Mouse (Mus musculus) lung, embryonic 14.5 days (tissue): ENCODE measurements around the gene Myl4. TPM values are rescaled to one million over a fixed set of nuclear protein-coding genes. Genes with fewer than 3 reads are reported as not detected.
A peak's percentile ranks its signal among the peaks of the same experiment; 100 is the strongest.

Source experiments
- ATAC-seq: fragments of 200-750 bp; cut with Nextera tagmentation; 2 replicates; pipeline ENCODE4 v1.8.0; 2017; ENCODE audit warnings: mild to moderate bottlenecking, moderate TSS enrichment, moderate library complexity; ENCODE audit not compliant: insufficient read depth
- DNase-seq: peaks from one replicate; pipeline ENCODE4 v3.0.0-alpha.2; 2015
- H3K27ac ChIP-seq: fragments of 300-500 bp; sonication (generic); 2 replicates; pipeline ENCODE4 v1.5.1; 2014; ENCODE audit warnings: low read depth, mild to moderate bottlenecking, moderate library complexity
- H3K27me3 ChIP-seq: fragments of 300-500 bp; sonication (generic); 2 replicates; pipeline ENCODE4 v1.6.1; 2014; ENCODE audit warnings: low read length, control low read depth; ENCODE audit not compliant: insufficient read depth
- H3K36me3 ChIP-seq: fragments of 300-500 bp; sonication (generic); 2 replicates; pipeline ENCODE4 v1.6.1; 2014; ENCODE audit warnings: control low read depth; ENCODE audit not compliant: insufficient read depth
- H3K4me1 ChIP-seq: fragments of 300-500 bp; sonication (generic); 2 replicates; pipeline ENCODE4 v1.6.1; 2014; ENCODE audit warnings: antibody characterized with exemption, control low read depth; ENCODE audit not compliant: insufficient read depth
- H3K4me2 ChIP-seq: fragments of 300-500 bp; sonication (generic); 2 replicates; pipeline ENCODE4 v1.6.1; 2014; ENCODE audit warnings: mild to moderate bottlenecking
- H3K4me3 ChIP-seq: fragments of 300-500 bp; sonication (generic); 2 replicates; pipeline ENCODE4 v1.5.1; 2014; ENCODE audit warnings: low read depth, low read length
- H3K9ac ChIP-seq: fragments of 300-500 bp; sonication (generic); 2 replicates; pipeline ENCODE4 v1.6.1; 2014
- H3K9me3 ChIP-seq: fragments of 300-500 bp; sonication (generic); 2 replicates; pipeline ENCODE4 v1.6.1; 2016; ENCODE audit warnings: low read depth, low read length, control low read depth
- CTCF ChIP-seq: IDR thresholded peaks from 2 replicates; pipeline ENCODE4 v1.5.1; 2016; ENCODE audit warnings: antibody characterized with exemption, low read depth
- WGBS: fragments of 180-500 bp; shearing (Covaris S2); extraction: QIAGEN DNeasy Blood & Tissue Kit; methylation state at CpG from one replicate; pipeline ENCODE4 v1.1.7; 2014; 5-methylcytosine and 5-hydroxymethylcytosine counted together
- polyA plus RNA-seq: library from polyadenylated mRNA; unstranded; fragments of >200 nt; fragmentation: Nextera tagmentation; extraction: Ambion mirVana; gene quantifications from 2 replicates; pipeline ENCODE4 v1.2.1, GENCODE M21; 2014

The Myl4 gene
- 9.8 and 52.1 TPM in 2 replicates for polyA plus RNA-seq

DNA sequence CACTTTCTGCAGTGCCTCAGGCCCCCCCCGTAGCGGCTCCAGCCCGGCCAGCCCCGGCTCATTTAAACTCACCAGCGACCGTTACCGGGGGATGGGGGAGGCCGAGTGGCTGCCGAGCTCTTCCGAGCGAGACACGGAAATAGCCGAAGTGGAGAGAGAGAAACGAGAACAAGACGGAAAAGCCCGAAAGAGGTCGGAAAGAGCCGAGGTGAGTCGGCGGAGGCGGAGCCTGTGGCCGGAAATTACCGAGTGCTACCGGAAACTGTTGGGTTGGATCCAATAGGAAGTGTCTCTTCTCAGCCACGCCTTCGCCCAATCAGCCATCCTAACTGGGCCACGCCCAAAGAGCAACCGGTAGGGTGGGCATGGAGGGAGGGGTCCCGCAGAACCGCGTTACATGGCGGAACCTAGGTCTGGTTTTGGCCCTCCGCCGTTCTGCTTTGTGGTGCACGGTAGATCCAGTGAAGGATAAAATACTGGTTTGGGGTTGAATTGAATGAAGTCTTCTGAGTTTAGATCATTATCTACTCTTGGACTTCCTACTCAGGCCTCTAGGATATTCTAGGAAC lies at the start of gene Myl4, which contains the start of gene Cdc27:
TSS of gene Myl4 (plus strand) at position 258 of the 569 bp plus-strand sequence.
TSS of gene Cdc27 (minus strand) at position 215 of the 569 bp plus-strand sequence.
- Histone ChIP-seq H3K4me1 (no peaks in the 10 kb centered on the region), H3K9me3 (no peaks in the 10 kb centered on the region), H3K27ac (peak within 1 kb of the TSS; percentile 91), H3K9ac (peak within 1 kb of the TSS; percentile 99), H3K36me3 (peaks cover 6% of the 10 kb centered on the region; the same call in 1 of the 2 replicates), H3K4me2 (peak within 1 kb of the TSS; percentile 81), H3K4me3 (peak within 1 kb of the TSS; percentile 86), H3K27me3 (no peaks in the 10 kb centered on the region)
- no peak for TF ChIP-seq CTCF
- WGBS, result under 1% methylated on average over 35 of the region's 35 CpGs
- peak; percentile 96 for ATAC-seq
- peak; percentile 100 for DNase-seq

DNA sequence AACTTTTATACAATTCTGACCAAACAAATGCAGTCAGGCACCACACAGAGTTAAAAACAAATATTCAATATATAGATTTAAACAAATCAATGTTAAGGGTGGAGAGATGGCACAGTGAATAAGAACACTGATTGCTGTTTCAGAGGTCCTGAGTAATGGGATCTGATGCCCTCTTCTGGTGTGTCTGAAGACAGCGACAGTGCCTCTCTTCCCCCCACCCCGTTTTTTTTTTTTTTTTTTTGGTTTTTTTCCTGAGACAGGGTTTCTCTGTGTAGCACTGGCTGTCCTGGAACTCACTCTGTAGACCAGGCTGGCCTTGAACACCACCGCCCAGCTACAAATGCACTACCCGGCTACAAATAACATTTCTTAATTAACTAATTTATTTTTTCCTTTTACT lies 42.0 kb upstream of the Myl4 start:
- WGBS, result 79% methylated on average over 4 of the region's 4 CpGs
- H3K4me1 ChIP-seq, result no peaks in the 10 kb centered on the region
- no peak for DNase-seq
- H3K27ac ChIP-seq, result no peak overlapping the region
- H3K27me3 ChIP-seq, result no peaks in the 10 kb centered on the region
- no peaks in the 10 kb centered on the region for H3K9me3 ChIP-seq
- no peak for TF ChIP-seq CTCF
- no peak for ATAC-seq
- no peak overlapping the region for H3K4me3 ChIP-seq
- peaks cover 88% of the 10 kb centered on the region for H3K36me3 ChIP-seq
- no peak overlapping the region for H3K9ac ChIP-seq
- no peak overlapping the region for H3K4me2 ChIP-seq

DNA sequence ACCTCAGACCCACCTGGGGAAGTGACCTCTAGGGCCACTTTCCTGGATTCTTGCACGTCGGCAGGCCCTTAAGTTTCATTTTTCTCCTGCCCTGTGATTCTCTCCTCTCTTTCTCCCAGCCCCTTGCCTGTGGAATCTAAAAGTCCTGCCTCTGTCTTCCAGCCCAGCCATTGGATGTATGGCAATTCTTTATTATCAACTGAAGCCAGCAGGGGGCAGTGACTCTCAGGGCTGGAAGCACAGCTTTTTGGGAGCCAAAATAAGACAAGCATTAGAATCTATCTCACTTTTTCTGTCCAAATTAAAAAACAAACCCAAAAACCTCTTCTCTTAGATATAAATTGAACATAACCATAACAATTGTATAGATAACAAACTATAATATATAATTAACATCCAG lies 39.9 kb upstream of the Myl4 start:
- Histone ChIP-seq H3K27me3 (no peaks in the 10 kb centered on the region), H3K9me3 (no peaks in the 10 kb centered on the region), H3K4me1 (no peaks in the 10 kb centered on the region), H3K9ac (no peak overlapping the region), H3K4me3 (no peak overlapping the region), H3K4me2 (no peak overlapping the region), H3K27ac (no peak overlapping the region), H3K36me3 (peaks cover 90% of the 10 kb centered on the region)
- peak; percentile 67 for TF ChIP-seq CTCF
- 81% methylated on average over 2 of the region's 2 CpGs for WGBS
- ATAC-seq, result no peak
- DNase-seq, result peak; percentile 77

DNA sequence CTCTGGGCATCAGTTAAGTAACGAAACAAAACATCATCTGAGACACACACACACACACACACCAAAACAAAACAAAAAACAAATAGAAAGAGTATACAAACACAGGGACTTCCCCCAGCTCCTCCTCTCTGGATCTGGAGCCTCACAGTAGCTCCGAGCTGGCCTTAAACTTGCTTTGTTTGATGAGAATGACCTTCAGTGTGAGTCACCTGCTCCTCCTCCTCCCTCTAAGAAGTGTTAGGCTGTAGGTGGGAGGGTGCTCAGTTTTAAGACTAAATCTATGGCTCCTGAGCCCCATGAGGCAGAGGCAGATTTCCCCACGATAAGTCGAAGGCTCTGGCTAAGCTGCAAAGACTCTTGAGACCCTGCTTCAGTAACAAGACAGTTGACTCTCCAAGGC lies 38.0 kb upstream of the Myl4 start:
- H3K9me3 ChIP-seq, result no peaks in the 10 kb centered on the region
- H3K4me2 ChIP-seq, result no peak overlapping the region
- DNase-seq, result no peak
- no peak overlapping the region for H3K4me3 ChIP-seq
- TF ChIP-seq CTCF, result no peak
- no peak for ATAC-seq
- WGBS, result 88% methylated on average over 4 of the region's 4 CpGs
- no peak overlapping the region for H3K9ac ChIP-seq
- no peaks in the 10 kb centered on the region for H3K27me3 ChIP-seq
- H3K4me1 ChIP-seq, result no peaks in the 10 kb centered on the region
- H3K27ac ChIP-seq, result no peak overlapping the region
- peaks cover 92% of the 10 kb centered on the region for H3K36me3 ChIP-seq

DNA sequence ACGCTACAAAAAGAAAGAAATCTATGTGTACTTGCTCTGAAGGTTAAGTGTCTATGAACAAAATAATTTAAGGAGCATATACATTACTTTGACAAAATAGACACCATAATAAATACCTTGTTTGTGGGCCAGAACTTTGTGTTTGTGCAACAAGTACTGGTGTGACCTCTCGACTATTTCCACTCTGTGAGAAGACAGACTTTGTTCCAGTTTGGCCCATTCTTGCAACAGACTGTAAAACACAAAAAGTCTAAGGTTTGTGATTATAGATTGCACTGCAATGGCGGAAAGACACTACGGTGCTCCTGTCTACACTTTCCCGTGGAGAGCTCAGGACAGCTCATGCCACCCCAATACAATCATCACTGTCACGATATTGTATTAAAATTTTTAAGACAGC lies 24.5 kb upstream of the Myl4 start:
- Histone ChIP-seq H3K4me1 (no peaks in the 10 kb centered on the region), H3K9me3 (no peaks in the 10 kb centered on the region), H3K36me3 (peaks cover 82% of the 10 kb centered on the region), H3K4me3 (no peak overlapping the region), H3K4me2 (no peak overlapping the region), H3K9ac (no peak overlapping the region), H3K27me3 (no peaks in the 10 kb centered on the region), H3K27ac (no peak overlapping the region)
- TF ChIP-seq CTCF, result no peak
- ATAC-seq (no peak), DNase-seq (no peak)
- 93% methylated on average over 6 of the region's 6 CpGs for WGBS

DNA sequence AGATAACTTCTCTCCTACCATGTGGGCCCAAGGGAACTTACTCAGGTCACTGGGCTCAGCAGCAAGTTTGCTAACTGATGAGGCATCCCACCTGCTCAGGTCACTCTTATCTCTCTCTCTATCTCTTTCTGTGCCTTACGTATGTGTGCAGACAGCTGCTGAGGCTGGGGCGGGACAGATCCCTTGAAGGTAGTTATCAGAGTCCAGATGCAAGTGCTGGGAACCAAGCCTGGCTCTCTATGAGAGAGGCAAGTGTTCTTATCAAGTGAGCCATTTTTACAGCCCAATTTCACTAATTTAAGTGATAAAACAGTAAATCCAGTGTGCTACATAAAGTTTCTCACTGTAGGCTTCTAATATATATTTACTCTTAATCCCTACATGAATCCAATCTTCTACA lies 13.6 kb upstream of the Myl4 start:
- 74% methylated on average over 2 of the region's 2 CpGs for WGBS
- no peak for ATAC-seq
- DNase-seq, result no peak
- Histone ChIP-seq H3K4me2 (no peak overlapping the region), H3K36me3 (peaks cover 45% of the 10 kb centered on the region), H3K9me3 (no peaks in the 10 kb centered on the region), H3K9ac (no peak overlapping the region), H3K27me3 (no peaks in the 10 kb centered on the region), H3K4me3 (no peak overlapping the region), H3K4me1 (no peaks in the 10 kb centered on the region), H3K27ac (no peak overlapping the region)
- no peak for TF ChIP-seq CTCF

DNA sequence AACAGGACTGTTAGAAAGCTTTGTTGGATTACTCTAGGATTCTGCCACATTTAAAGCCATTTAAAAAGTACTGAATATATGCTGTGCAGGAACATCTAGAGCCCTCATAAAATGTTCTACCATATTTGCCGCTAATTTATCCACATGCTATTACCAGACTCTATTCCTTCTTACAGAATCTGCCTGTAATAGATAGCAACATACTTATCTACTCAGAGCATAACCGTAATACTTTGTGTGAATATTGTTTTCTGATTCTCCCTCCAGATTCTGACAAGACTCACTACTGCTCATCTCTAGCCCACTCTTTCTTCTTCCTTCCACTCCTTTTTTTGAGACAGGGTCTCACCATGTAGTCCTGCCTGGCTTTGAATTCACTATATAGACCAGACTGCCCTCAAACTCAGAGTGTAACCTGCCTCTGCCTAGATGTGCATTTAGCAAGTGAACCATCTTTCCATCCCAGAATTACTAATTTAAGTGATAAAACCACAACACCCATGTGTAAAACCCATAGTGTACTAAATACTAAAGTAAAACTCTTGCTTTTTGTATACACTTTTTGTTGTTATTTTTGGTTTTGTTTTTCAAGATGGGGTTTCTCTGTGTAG lies 12.4 kb upstream of the Myl4 start:
- no peak for ATAC-seq
- no peaks in the 10 kb centered on the region for H3K9me3 ChIP-seq
- no peak for DNase-seq
- H3K27ac ChIP-seq, result no peak overlapping the region
- TF ChIP-seq CTCF, result no peak
- no peak overlapping the region for H3K4me3 ChIP-seq
- WGBS, result 97% methylated on average over 2 of the region's 2 CpGs
- no peaks in the 10 kb centered on the region for H3K4me1 ChIP-seq
- no peak overlapping the region for H3K4me2 ChIP-seq
- peaks cover 33% of the 10 kb centered on the region for H3K36me3 ChIP-seq
- H3K27me3 ChIP-seq, result no peaks in the 10 kb centered on the region
- no peak overlapping the region for H3K9ac ChIP-seq
